Mouse (Mus musculus): ENCODE data around the gene Gm49601. TPM values are rescaled to one million over a fixed set of nuclear protein-coding genes. Genes with fewer than 3 reads are reported as not detected.
A peak's percentile ranks its signal among the peaks of the same experiment; 100 is the strongest.

The Gm49601 gene
- polyA plus RNA-seq, 1 experiment from 2014 or later: 1.0 TPM

- peak within 1 kb of the TSS; percentile 25 for H3K4me3 ChIP-seq (ENCODE audit: low read depth, low read length)
- ATAC-seq (replicated peaks; ENCODE audit: insufficient number of reproducible peaks, low FRiP score, low TSS enrichment): no peak
- peaks cover 35% of the 10 kb centered on the region for H3K4me1 ChIP-seq (ENCODE audit: control insufficient read depth, insufficient read depth, low read length)
- H3K36me3 ChIP-seq (ENCODE audit: control insufficient read depth, insufficient read depth, low read length): no peaks in the 10 kb centered on the region
- H3K4me2 ChIP-seq: peak within 1 kb of the TSS; percentile 58
- no peak within 1 kb of the TSS for H3K27ac ChIP-seq (ENCODE audit: low read depth, low read length)
- 2% methylated on average over 48 of the region's 48 CpGs for WGBS (ENCODE audit: insufficient replicate concordance)
- H3K27me3 ChIP-seq (ENCODE audit: control insufficient read depth, insufficient read depth, low read length): peaks cover 93% of the 10 kb centered on the region
- 0 out of 2 replicates have a peak within 1 kb of the TSS, but pooled peaks have one; percentile 7 for H3K9ac ChIP-seq (ENCODE audit: low read depth, low read length)
- H3K9me3 ChIP-seq (replicated peaks; ENCODE audit: control insufficient read depth, low read length): no peaks in the 10 kb centered on the region
Observed at GRCm38 (mm10) chr16:18589804-18590790, 36.1 kb downstream of the Gm49601 start, which contains the start of gene Tbx1. Gene Tbx1, minus strand, starts transcription at chr16:18590671.

- Histone ChIP-seq H3K4me2 (no peak overlapping the region; the same call in 1 of the 2 replicates), H3K9ac (ENCODE audit: low read depth, low read length) (no peak overlapping the region), H3K4me3 (ENCODE audit: low read depth, low read length) (no peak overlapping the region), H3K9me3 (replicated peaks; ENCODE audit: control insufficient read depth, low read length) (no peaks in the 10 kb centered on the region), H3K4me1 (ENCODE audit: control insufficient read depth, insufficient read depth, low read length) (peaks cover 35% of the 10 kb centered on the region), H3K27me3 (ENCODE audit: control insufficient read depth, insufficient read depth, low read length) (peaks cover 95% of the 10 kb centered on the region), H3K27ac (ENCODE audit: low read depth, low read length) (no peak overlapping the region), H3K36me3 (ENCODE audit: control insufficient read depth, insufficient read depth, low read length) (no peaks in the 10 kb centered on the region)
- ATAC-seq (replicated peaks; ENCODE audit: insufficient number of reproducible peaks, low FRiP score, low TSS enrichment): no peak
- WGBS (ENCODE audit: insufficient replicate concordance): 21% methylated on average over 9 of the region's 9 CpGs
Observed at GRCm38 (mm10) chr16:18589080-18589621, 37.1 kb downstream of the Gm49601 start.

- no peak for ATAC-seq (replicated peaks; ENCODE audit: insufficient number of reproducible peaks, low FRiP score, low TSS enrichment)
- H3K9me3 ChIP-seq (replicated peaks; ENCODE audit: control insufficient read depth, low read length): no peaks in the 10 kb centered on the region
- no peak overlapping the region for H3K9ac ChIP-seq (ENCODE audit: low read depth, low read length)
- 2% methylated on average over 31 of the region's 31 CpGs for WGBS (ENCODE audit: insufficient replicate concordance)
- peak overlapping the region; percentile 40 for H3K4me2 ChIP-seq
- no peaks in the 10 kb centered on the region for H3K36me3 ChIP-seq (ENCODE audit: control insufficient read depth, insufficient read depth, low read length)
- no peak overlapping the region for H3K27ac ChIP-seq (ENCODE audit: low read depth, low read length)
- H3K27me3 ChIP-seq (ENCODE audit: control insufficient read depth, insufficient read depth, low read length): peaks cover 95% of the 10 kb centered on the region
- H3K4me1 ChIP-seq (ENCODE audit: control insufficient read depth, insufficient read depth, low read length): peaks cover 35% of the 10 kb centered on the region
- peak overlapping the region; percentile 35; the same call in 1 of the 2 replicates for H3K4me3 ChIP-seq (ENCODE audit: low read depth, low read length)
Observed at GRCm38 (mm10) chr16:18588738-18589055, 37.5 kb downstream of the Gm49601 start.

- Histone ChIP-seq H3K4me1 (ENCODE audit: control insufficient read depth, insufficient read depth, low read length) (peaks cover 35% of the 10 kb centered on the region), H3K27ac (ENCODE audit: low read depth, low read length) (no peak overlapping the region), H3K9me3 (replicated peaks; ENCODE audit: control insufficient read depth, low read length) (no peaks in the 10 kb centered on the region), H3K27me3 (ENCODE audit: control insufficient read depth, insufficient read depth, low read length) (peaks cover 95% of the 10 kb centered on the region), H3K36me3 (ENCODE audit: control insufficient read depth, insufficient read depth, low read length) (no peaks in the 10 kb centered on the region), H3K9ac (ENCODE audit: low read depth, low read length) (no peak overlapping the region), H3K4me2 (peak overlapping the region; percentile 60), H3K4me3 (ENCODE audit: low read depth, low read length) (peak overlapping the region; percentile 35)
- no peak for ATAC-seq (replicated peaks; ENCODE audit: insufficient number of reproducible peaks, low FRiP score, low TSS enrichment)
- 1% methylated on average over 50 of the region's 57 CpGs for WGBS (ENCODE audit: insufficient replicate concordance)
Observed at GRCm38 (mm10) chr16:18587847-18588737, 38.1 kb downstream of the Gm49601 start.

GRCm38 (mm10) chr16:18586906-18587546 is 39.2 kb downstream of the Gm49601 start:
- Histone ChIP-seq H3K27ac (ENCODE audit: low read depth, low read length) (no peak overlapping the region), H3K9me3 (replicated peaks; ENCODE audit: control insufficient read depth, low read length) (no peaks in the 10 kb centered on the region), H3K4me2 (peak overlapping the region; percentile 86), H3K4me1 (ENCODE audit: control insufficient read depth, insufficient read depth, low read length) (peaks cover 40% of the 10 kb centered on the region), H3K36me3 (ENCODE audit: control insufficient read depth, insufficient read depth, low read length) (no peaks in the 10 kb centered on the region), H3K4me3 (ENCODE audit: low read depth, low read length) (peak overlapping the region; percentile 52), H3K27me3 (ENCODE audit: control insufficient read depth, insufficient read depth, low read length) (peaks cover 98% of the 10 kb centered on the region), H3K9ac (ENCODE audit: low read depth, low read length) (peak overlapping the region; percentile 39; the same call in 1 of the 2 replicates)
- no peak for ATAC-seq (replicated peaks; ENCODE audit: insufficient number of reproducible peaks, low FRiP score, low TSS enrichment)
- under 1% methylated on average over 28 of the region's 62 CpGs for WGBS (ENCODE audit: insufficient replicate concordance)

- H3K27me3 ChIP-seq (ENCODE audit: control insufficient read depth, insufficient read depth, low read length): peaks cover 98% of the 10 kb centered on the region
- WGBS (ENCODE audit: insufficient replicate concordance): 2% methylated on average over 79 of the region's 83 CpGs
- ATAC-seq (replicated peaks; ENCODE audit: insufficient number of reproducible peaks, low FRiP score, low TSS enrichment): no peak
- H3K27ac ChIP-seq (ENCODE audit: low read depth, low read length): no peak overlapping the region
- H3K9me3 ChIP-seq (replicated peaks; ENCODE audit: control insufficient read depth, low read length): no peaks in the 10 kb centered on the region
- H3K36me3 ChIP-seq (ENCODE audit: control insufficient read depth, insufficient read depth, low read length): no peaks in the 10 kb centered on the region
- H3K4me2 ChIP-seq: peak overlapping the region; percentile 86
- peak overlapping the region; percentile 39; the same call in 1 of the 2 replicates for H3K9ac ChIP-seq (ENCODE audit: low read depth, low read length)
- H3K4me1 ChIP-seq (ENCODE audit: control insufficient read depth, insufficient read depth, low read length): peaks cover 40% of the 10 kb centered on the region
- H3K4me3 ChIP-seq (ENCODE audit: low read depth, low read length): peak overlapping the region; percentile 52
Observed at GRCm38 (mm10) chr16:18586076-18586905, 39.9 kb downstream of the Gm49601 start.

- Histone ChIP-seq H3K4me1 (ENCODE audit: control insufficient read depth, insufficient read depth, low read length) (peaks cover 39% of the 10 kb centered on the region), H3K27ac (ENCODE audit: low read depth, low read length) (no peak overlapping the region)
- ATAC-seq (replicated peaks; ENCODE audit: insufficient number of reproducible peaks, low FRiP score, low TSS enrichment): no peak
Observed at GRCm38 (mm10) chr16:18585676-18586075, 40.6 kb downstream of the Gm49601 start.

More at GRCm38 (mm10) chr16:18585676-18586075, 40.6 kb downstream of the Gm49601 start:
- no peaks in the 10 kb centered on the region for H3K36me3 ChIP-seq (ENCODE audit: control insufficient read depth, insufficient read depth, low read length)
- H3K9ac ChIP-seq (ENCODE audit: low read depth, low read length): 0 out of 2 replicates have a peak overlapping the region, but pooled peaks have one; percentile 4
- peak overlapping the region; percentile 86 for H3K4me2 ChIP-seq
- H3K9me3 ChIP-seq (replicated peaks; ENCODE audit: control insufficient read depth, low read length): no peaks in the 10 kb centered on the region
- 5% methylated on average over 10 of the region's 10 CpGs for WGBS (ENCODE audit: insufficient replicate concordance)
- peak overlapping the region; percentile 52 for H3K4me3 ChIP-seq (ENCODE audit: low read depth, low read length)
- H3K27me3 ChIP-seq (ENCODE audit: control insufficient read depth, insufficient read depth, low read length): peaks cover 98% of the 10 kb centered on the region

All from heart, embryonic 11.5 days (tissue).